Mouse (Mus musculus) hindbrain, embryonic 13.5 days (tissue): ENCODE data around the gene Atp2b4. TPM values are rescaled to one million over a fixed set of nuclear protein-coding genes. Genes with fewer than 3 reads are reported as not detected.
A peak's percentile ranks its signal among the peaks of the same experiment; 100 is the strongest.

Experiments used
- ATAC-seq: fragments of 200-750 bp; cut with Nextera tagmentation; 2 replicates; pipeline ENCODE4 v1.8.0; 2017; ENCODE audit warnings: moderate TSS enrichment; ENCODE audit not compliant: low FRiP score
- H3K27ac ChIP-seq: fragments of 300-500 bp; sonication (generic); 2 replicates; pipeline ENCODE4 v1.5.1; 2015; ENCODE audit warnings: inconsistent platforms, mild to moderate bottlenecking, moderate library complexity
- H3K27me3 ChIP-seq: fragments of 300-500 bp; sonication (generic); 2 replicates; pipeline ENCODE4 v1.6.1; 2015; ENCODE audit warnings: mild to moderate bottlenecking, inconsistent platforms
- H3K36me3 ChIP-seq: fragments of 300-500 bp; sonication (generic); 2 replicates; pipeline ENCODE4 v1.6.1; 2015; ENCODE audit warnings: mild to moderate bottlenecking, inconsistent platforms
- H3K4me1 ChIP-seq: fragments of 300-500 bp; sonication (generic); replicated peaks from 2 replicates; pipeline ENCODE4 v1.6.1; 2015; ENCODE audit warnings: inconsistent platforms
- H3K4me2 ChIP-seq: fragments of 300-500 bp; sonication (generic); 2 replicates; pipeline ENCODE4 v1.6.1; 2015; ENCODE audit warnings: inconsistent platforms, mild to moderate bottlenecking, moderate library complexity
- H3K4me3 ChIP-seq: fragments of 300-500 bp; sonication (generic); 2 replicates; pipeline ENCODE4 v1.5.1; 2015; ENCODE audit warnings: mild to moderate bottlenecking, inconsistent platforms
- H3K9ac ChIP-seq: fragments of 300-500 bp; sonication (generic); 2 replicates; pipeline ENCODE4 v1.6.1; 2015; ENCODE audit warnings: mild to moderate bottlenecking, inconsistent platforms
- H3K9me3 ChIP-seq: fragments of 300-500 bp; sonication (generic); 2 replicates; pipeline ENCODE4 v1.6.1; 2016; ENCODE audit warnings: inconsistent platforms
- WGBS: fragments of 180-500 bp; shearing (Covaris S2); methylation state at CpG from one replicate; pipeline ENCODE4 v1.1.7; 2015; 5-methylcytosine and 5-hydroxymethylcytosine counted together
- microRNA-seq: library from miRNA; unstranded; fragments of <30 nt; microRNA quantifications from one replicate; pipeline ENCODE4, GENCODE M21; 2016
- polyA plus RNA-seq: library from polyadenylated mRNA; unstranded; fragments of >200 nt; fragmentation: Nextera tagmentation; extraction: Ambion mirVana; gene quantifications from 2 replicates; pipeline ENCODE4 v1.2.1, GENCODE M21; 2015

The Atp2b4 gene
- polyA plus RNA-seq, 1 experiment from 2014 or later = 12.1 TPM

DNA sequence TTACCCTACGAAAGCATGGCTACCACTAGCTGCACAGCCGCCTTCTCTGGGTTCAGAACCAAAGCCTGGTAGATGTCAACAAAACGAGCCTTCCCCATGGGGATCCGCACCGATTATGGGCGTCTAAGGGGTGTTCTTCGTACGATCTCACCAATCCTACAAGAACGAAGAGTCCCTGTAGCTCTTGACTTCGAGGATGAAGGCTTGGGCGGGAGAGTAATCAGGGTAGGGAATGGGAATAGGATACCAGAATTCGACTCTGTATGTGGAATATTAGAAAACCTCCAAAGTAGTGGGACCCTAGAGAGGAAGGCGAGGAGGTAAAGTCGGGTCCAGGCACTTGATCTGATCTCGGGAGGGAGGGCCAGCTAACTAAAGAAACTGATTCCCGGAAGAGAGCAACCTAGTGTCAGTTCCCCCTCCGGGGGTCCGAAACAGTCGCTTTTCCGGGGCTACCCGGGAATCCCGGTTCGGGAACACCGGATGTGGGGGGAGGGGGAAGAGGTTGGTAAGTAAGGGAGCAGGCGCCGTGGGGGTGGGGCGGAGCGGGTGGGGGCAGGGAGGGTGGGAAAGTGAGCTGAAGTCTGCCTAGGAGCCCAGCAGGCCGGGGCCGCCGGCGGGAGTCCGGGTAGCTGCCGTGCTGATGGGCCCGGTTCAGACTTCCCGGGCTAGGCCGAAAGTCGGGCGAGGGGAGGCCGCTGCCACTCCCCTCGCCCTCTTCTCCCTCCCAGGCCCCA, 140.2 kb downstream of the Atp2b4 start, which contains the start of gene Zbed6:
Gene Zbed6 (minus strand): TSS at position 420 of the 737 bp plus-strand sequence.
- WGBS = 2% methylated on average over 41 of the region's 41 CpGs
- H3K4me2 ChIP-seq = peak within 1 kb of the TSS; percentile 82
- H3K9me3 ChIP-seq = no peaks in the 10 kb centered on the region
- H3K4me3 ChIP-seq = peak within 1 kb of the TSS; percentile 72
- H3K36me3 ChIP-seq = peaks cover 21% of the 10 kb centered on the region; the same call in 1 of the 2 replicates
- H3K9ac ChIP-seq = peak within 1 kb of the TSS; percentile 87
- peaks cover 45% of the 10 kb centered on the region for H3K4me1 ChIP-seq
- ATAC-seq = peak; percentile 91
- H3K27ac ChIP-seq = peak within 1 kb of the TSS; percentile 94
- H3K27me3 ChIP-seq = peaks cover 7% of the 10 kb centered on the region; the same call in 1 of the 2 replicates

DNA sequence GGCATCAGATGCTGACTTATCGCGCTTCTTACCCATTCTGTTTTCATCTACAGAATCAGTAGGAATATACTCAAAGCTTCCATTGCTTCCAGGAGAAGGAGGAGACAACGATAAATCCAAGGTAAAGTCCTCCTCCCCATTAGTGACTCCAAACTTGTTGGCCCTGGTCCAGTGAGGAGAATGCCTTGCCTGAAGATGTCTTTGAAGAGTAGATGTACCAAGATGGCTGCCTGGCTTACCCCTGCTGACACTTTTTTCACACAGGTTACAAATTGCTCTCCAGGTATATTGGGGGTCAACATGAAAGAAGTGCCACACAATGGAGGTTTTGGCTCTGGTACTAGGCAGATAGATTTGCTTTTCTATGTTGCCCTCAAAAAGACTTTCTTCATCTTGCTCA, 142.0 kb downstream of the Atp2b4 start:
- Histone ChIP-seq H3K9me3 (no peaks in the 10 kb centered on the region), H3K27me3 (peaks cover 2% of the 10 kb centered on the region; the same call in 1 of the 2 replicates), H3K27ac (no peak overlapping the region), H3K4me2 (peak overlapping the region; percentile 82; the same call in 1 of the 2 replicates), H3K4me1 (peaks cover 52% of the 10 kb centered on the region), H3K9ac (no peak overlapping the region), H3K4me3 (no peak overlapping the region), H3K36me3 (peaks cover 24% of the 10 kb centered on the region; the same call in 1 of the 2 replicates)
- no peak for ATAC-seq
- WGBS = 80% methylated on average over 3 of the region's 3 CpGs

DNA sequence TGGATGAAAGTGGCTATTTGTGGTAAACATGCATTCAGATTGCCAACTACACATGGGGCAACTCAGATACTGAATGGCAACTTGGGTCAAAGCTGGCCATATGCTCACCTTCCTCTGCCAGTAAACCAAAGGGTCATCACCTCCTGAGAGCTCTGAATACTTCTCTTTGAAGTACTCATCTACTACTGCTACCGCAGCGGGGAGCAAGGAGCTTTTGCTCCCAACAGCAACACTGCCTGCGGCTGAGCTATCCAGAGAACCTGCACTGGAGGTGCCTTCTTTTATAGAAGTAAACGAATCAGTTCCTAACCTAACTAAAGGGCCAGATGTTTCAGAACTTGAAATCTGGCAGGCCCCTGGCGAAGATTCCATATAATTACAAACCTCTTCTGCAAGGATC, 144.0 kb downstream of the Atp2b4 start:
- peaks cover 54% of the 10 kb centered on the region for H3K4me1 ChIP-seq
- ATAC-seq = no peak
- no peak overlapping the region for H3K4me3 ChIP-seq
- H3K9me3 ChIP-seq = no peaks in the 10 kb centered on the region
- no peak overlapping the region for H3K9ac ChIP-seq
- peaks cover 24% of the 10 kb centered on the region; the same call in 1 of the 2 replicates for H3K36me3 ChIP-seq
- no peak overlapping the region for H3K27ac ChIP-seq
- H3K27me3 ChIP-seq = no peaks in the 10 kb centered on the region
- H3K4me2 ChIP-seq = no peak overlapping the region
- 67% methylated on average over 5 of the region's 5 CpGs for WGBS

DNA sequence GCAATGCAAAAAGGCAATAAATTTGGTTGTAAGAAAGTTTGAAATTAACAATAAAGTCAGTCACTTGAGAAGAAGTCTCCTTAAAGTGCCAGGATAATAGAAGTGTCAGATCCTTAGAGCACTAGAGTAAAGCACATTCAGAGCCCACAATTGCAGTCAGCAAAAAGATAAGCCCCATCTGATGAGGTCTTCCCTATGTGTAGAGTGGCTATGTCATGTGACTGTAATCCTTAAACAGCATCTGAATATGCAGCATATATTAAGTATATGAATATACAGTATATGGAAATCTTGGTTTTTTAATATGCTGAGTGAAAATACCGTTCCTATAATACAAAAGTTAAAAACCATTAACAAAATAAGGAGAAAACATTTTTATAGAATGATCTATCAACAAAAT, 147.8 kb downstream of the Atp2b4 start:
- no peak overlapping the region for H3K9ac ChIP-seq
- 96% methylated on average over 1 of the region's 1 CpGs for WGBS
- H3K4me2 ChIP-seq = no peak overlapping the region
- H3K27me3 ChIP-seq = no peaks in the 10 kb centered on the region
- no peak overlapping the region for H3K27ac ChIP-seq
- peaks cover 21% of the 10 kb centered on the region; the same call in 1 of the 2 replicates for H3K36me3 ChIP-seq
- no peak for ATAC-seq
- peaks cover 40% of the 10 kb centered on the region for H3K4me1 ChIP-seq
- no peaks in the 10 kb centered on the region for H3K9me3 ChIP-seq
- no peak overlapping the region for H3K4me3 ChIP-seq

DNA sequence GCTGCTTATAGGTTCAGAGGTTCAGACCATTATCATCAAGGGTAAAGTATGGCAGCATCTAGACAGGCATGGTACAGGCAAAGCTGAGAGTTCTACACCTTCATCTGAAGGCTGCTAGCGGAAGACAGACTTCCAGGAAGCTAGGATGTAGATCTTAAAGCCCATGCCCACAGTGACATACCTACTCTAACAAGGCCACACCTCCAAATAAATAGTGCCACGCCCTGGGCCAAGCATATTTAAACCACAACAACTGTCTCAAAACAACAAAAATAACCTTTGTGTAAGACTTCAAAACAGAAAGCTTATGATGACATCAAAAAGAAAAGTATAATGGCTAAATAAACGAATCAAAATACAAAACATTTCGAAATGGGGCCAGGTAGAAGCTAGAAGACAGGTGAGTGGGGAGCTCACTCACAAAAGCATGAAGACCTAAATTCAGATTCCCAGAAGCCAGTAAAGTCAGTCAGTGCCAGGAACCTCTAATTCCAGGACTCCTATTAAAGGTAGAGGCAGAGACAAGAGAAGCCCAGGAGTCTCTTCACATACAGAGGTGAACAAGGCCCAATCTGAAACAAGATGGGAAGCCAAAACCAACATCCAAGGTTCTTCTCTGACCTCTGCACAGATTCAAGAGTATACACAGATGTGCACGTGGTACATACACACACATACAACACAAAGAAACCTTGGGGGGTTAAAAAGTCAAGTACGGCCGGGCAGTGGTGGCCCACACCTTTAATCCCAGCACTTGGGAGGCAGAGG, 150.4 kb downstream of the Atp2b4 start:
- Histone ChIP-seq H3K27ac (no peak overlapping the region), H3K4me3 (no peak overlapping the region), H3K27me3 (no peaks in the 10 kb centered on the region), H3K9me3 (no peaks in the 10 kb centered on the region), H3K9ac (no peak overlapping the region), H3K36me3 (peaks cover 20% of the 10 kb centered on the region), H3K4me2 (no peak overlapping the region), H3K4me1 (peaks cover 18% of the 10 kb centered on the region)
- 92% methylated on average over 7 of the region's 7 CpGs for WGBS
- no peak for ATAC-seq

Small RNAs within 50 kb of the gene (microRNA-seq; reads per million reads assigned to microRNA genes)
- gene Mir6903 = 1.9 reads per million

Other genes starting within 250 kb of the Atp2b4 start
- gene Snrpe, start 190.8 kb downstream of the Atp2b4 start, polyA plus RNA-seq = 586 and 614 TPM in 2 replicates
- gene Zbed6, start 140.2 kb downstream of the Atp2b4 start, polyA plus RNA-seq = not detected in 2 replicates
- 3.7 TPM in 2 replicates for gene Gm38394, start 139.7 kb downstream of the Atp2b4 start, polyA plus RNA-seq
- 0.10 and 0.16 TPM in 2 replicates for gene Lax1, start 110.9 kb downstream of the Atp2b4 start, polyA plus RNA-seq
- gene Optc, start 107.0 kb upstream of the Atp2b4 start, polyA plus RNA-seq = 2.7 and 3.6 TPM in 2 replicates
- gene Prelp, start 120.4 kb upstream of the Atp2b4 start, polyA plus RNA-seq = 10.2 and 14.8 TPM in 2 replicates
- gene Fmod, start 236.2 kb upstream of the Atp2b4 start, polyA plus RNA-seq = 7.3 and 7.6 TPM in 2 replicates